Mouse (Mus musculus) heart, postnatal 10 days (tissue): ENCODE results near the gene Lrrc40. TPM values are rescaled to one million over a fixed set of nuclear protein-coding genes. Genes with fewer than 3 reads are reported as not detected.

ENCODE experiments used
- DNase-seq, 2 experiments: peaks; one replicate each; pipeline ENCODE4 v3.0.0; 2021
- intact Hi-C: fragments of 180-260 bp; cut with DNase I; formaldehyde crosslinking; loops from one replicate; pipeline ENCODE4 v1.15.1; 2025
- total RNA-seq, 2 experiments: library from RNA; stranded (reverse); gene quantifications; 2 replicates each; pipeline ENCODE4 v1.2.3; 2021

The Lrrc40 gene
- 10 to 100 TPM; 19.8 to 20.4 TPM for total RNA-seq

- intact Hi-C loops = loop anchor here (2.0 to 10.0 kb wide), 2 partner anchors 90 to 502 kb away; partner anchors contain the start of genes Ankrd13c and Zranb2
- DNase-seq = peak; percentile 96
Observed at GRCm38 (mm10) chr3:158036329-158036988, at the start of gene Lrrc40, which contains the start of gene Srsf11. Lrrc40 (plus strand) TSS chr3:158036662. Srsf11 (minus strand) TSS chr3:158036639.

GRCm38 (mm10) chr3:157993322-157993721, 43.1 kb upstream of the Lrrc40 start:
- intact Hi-C loops = no loop called here
- DNase-seq = no peak

GRCm38 (mm10) chr3:157995726-157996125, 40.7 kb upstream of the Lrrc40 start:
- DNase-seq = no peak
- intact Hi-C loops = no loop called here

DNA sequence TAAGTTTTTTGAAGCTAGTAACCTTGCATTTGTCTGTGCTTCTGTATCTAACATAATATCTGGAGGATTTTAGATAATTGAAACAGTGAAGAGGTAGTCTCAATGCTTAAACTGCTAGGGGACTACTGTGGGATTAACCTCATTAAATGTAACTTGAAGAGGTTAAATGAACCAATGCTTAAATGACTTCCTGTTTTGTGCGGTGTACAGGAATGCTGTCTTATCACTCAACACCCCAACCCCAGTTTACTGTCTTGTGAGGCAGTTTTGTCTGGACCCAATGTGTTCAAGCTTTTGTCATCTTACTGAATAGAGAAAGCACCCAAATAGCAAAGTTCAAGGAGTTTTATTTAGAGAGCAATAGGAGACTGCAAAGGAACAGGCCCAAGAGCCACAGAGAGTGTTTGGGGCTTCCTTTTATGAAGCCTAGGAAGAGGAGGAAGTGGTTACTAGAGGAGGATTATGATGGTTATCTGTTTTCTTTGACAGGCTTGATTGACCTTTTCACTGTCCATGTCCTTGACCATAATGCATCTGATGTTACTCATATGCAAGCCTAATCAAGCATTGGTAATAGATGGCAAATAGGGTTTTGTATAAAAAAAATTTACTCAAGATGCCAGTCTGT, 37.6 kb upstream of the Lrrc40 start:
- no peak for DNase-seq
- intact Hi-C loops = no loop called here

DNA sequence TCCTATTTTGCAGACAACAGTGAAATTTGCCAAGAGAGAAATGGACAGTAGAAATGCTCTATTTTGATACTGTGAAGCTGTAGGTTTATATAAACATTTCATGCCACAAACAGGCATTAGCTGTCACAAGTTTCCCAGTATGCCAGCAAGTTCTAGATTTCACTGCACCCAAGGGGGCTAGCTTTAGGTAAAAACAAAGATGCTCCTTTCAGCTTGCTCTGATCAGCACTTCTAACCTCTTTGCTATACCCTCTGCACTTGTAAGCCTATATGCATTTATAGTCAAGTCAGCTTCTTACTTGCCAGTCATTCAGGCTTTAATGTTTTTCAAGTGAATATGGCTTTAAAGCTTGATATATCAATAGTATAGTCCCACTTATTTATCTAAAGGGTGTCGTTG, 27.8 kb upstream of the Lrrc40 start:
- intact Hi-C loops = no loop called here
- no peak for DNase-seq

GRCm38 (mm10) chr3:158009762-158010320, 26.6 kb upstream of the Lrrc40 start:
- DNase-seq = no peak
- intact Hi-C loops = no loop called here

DNA sequence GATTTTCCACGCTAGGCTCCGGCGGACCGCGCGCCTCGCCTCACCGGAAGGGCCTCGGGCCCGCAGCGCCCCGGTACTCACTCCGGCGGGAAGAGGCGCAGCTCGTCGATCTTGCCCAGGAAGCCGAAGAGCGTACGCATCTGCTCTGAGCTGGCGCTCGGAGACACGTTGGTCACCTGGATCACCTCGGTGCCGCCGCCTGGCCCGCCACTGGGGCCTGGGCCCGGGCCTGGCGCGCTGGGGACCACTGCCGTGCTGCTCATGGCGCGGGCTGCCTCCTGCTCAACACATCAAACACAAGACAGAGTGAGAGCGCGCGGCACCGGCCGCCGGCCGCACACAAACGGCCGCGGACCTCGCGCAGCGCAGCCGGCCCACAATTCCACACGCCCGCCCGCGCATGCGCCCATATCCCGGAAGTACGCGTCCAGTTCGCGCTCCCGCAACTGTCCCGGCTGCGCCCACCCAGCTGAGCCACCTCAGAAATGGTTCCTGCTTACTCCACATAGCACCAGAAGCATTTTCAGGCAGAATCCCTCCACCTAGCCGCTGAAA, 5.0 kb upstream of the Lrrc40 start:
- peak; percentile 91 to 95 for DNase-seq
- intact Hi-C loops = loop anchor here (10.0 kb wide), 1 partner anchor 497 kb away; the partner anchor contains the start of gene Zranb2

DNA sequence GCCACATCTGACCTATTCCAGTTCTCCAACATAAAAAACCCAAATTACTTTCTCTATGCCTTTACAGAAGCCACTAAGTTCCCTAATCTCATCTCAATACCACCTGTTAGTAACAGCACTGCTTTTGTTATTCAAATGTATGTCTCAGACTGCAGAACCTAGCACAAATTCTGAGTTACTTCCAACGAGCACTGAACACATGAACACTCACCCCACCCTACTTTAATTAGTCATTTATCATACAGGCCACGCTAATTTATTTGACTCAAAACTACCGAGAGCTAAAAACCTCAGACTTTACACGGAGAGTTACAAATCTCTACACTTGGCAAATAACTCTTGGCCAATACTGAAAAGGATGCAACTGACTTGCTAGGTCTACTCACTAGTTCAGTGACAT, 4.4 kb upstream of the Lrrc40 start:
- no peak for DNase-seq
- intact Hi-C loops = loop anchor here (10.0 kb wide), 1 partner anchor 497 kb away; the partner anchor contains the start of gene Zranb2

GRCm38 (mm10) chr3:158035866-158036265, 596 bp upstream of the Lrrc40 start:
- intact Hi-C loops = loop anchor here (2.0 to 10.0 kb wide), 2 partner anchors 89 to 501 kb away; partner anchors contain the start of genes Ankrd13c and Zranb2
- no peak for DNase-seq

- no peak for DNase-seq
- intact Hi-C loops = loop anchor here (10.0 kb wide), 1 partner anchor 503 kb away; the partner anchor contains the start of gene Zranb2
Observed at GRCm38 (mm10) chr3:158038106-158038505, 1.6 kb downstream of the Lrrc40 start.

- intact Hi-C loops = no loop called here
Observed at GRCm38 (mm10) chr3:158040755-158041154, 4.3 kb downstream of the Lrrc40 start.

GRCm38 (mm10) chr3:158049508-158049907, 13.0 kb downstream of the Lrrc40 start:
- intact Hi-C loops = no loop called here
- no peak for DNase-seq

More at GRCm38 (mm10) chr3:158040755-158041154, 4.3 kb downstream of the Lrrc40 start:
- DNase-seq = no peak

DNA sequence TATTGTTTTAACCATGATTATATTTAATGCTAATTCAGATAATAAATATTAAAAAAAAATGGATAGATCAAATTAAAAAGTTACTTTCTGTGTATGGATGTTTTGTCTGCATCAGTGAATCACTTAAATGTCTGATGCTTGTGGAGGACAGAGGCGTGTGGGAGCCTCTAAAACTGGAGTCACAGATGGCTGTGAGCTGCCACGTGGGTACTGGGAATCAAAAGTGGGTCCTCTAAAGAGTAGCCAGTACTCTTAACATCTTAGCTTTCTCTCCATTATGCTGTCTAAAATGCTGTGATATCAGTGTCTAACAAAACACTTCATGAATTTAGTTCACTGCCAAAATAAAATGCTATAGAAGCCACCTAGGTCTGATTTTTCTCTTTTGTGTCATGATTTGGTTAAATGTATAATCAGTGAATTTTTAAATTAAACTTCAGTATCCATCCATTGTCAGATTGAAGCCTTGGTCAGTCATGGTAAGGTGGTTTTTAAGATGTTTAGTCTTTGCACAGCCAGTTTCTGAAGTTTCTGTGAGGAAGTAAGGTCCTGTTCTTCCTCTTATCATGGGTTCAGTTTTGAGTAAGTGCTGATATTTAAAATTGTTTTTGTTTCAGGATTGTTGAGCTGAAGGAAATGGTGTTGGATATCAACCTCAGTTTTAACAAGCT, 24.3 kb downstream of the Lrrc40 start:
- DNase-seq = no peak
- intact Hi-C loops = no loop called here

DNA sequence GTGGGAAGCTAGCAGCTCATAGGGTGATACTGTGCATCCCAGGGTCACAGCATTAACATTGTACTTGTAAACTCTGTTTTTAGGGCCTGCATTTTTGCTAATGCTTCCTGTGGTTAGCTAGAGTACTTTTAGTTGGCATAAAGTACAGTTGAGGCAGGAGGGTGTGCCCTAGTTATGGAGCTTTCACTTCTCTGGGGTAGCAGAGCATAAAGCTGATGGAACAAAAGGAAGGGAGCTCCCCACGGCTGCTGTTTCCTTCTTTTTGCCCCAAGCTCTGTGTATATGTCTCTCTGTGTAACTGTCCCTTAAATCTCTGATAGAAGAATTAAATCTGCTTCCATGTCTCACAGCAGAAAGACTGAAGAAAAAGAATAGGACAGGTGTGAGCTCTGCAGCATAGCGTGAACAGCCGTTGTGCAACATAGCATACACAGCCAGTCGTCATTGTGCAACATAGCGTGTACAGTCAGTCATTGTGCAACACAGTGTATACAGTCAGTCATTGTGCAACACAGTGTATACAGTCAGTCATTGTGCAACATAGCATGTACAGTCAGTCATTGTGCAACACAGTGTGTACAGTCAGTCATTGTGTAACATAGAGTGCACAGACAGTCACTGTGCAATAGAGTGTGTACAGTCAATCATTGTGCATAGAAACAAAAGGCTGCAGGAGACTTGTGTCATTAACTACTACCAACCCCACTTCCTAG, 25.5 kb downstream of the Lrrc40 start:
- intact Hi-C loops = no loop called here
- DNase-seq = no peak

DNA sequence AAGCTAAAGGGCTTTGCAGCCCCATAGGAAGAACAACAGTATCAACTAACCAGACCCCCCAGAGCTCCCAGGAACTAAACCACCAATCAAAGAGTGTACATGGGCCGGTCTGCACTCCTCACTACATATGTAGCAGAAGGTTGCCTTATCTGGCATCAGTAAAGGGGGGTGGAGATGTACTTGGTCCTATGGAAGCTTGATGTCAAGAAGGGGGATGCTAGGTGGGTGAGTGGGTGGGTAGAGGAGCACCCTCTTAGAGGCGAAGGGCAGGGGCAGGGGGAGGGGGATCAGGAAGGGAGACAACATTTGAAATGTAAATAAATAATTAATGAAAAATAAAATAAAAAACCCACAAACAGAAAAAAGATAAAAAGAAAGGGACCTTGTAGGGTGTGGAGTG, 28.8 kb downstream of the Lrrc40 start:
- DNase-seq = no peak
- intact Hi-C loops = no loop called here

DNA sequence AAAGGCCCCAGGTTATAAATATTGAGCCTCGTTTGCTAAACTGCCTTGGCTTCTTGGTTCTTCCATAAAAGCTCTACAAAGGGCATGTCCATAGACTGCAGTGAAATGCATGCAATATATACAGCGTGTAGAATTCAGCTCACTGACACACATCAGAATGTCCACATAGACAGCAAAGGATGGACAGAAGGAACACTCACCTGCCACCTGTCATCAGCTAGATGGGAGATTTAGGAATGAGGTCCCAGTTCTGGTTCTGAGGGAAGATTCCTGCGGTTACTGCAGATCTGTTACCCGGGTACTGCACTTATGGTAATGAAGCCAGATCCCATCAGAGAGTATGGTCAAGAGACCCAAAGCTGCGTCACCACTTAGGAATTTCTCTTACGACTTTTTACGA, 31.5 kb downstream of the Lrrc40 start:
- DNase-seq = no peak
- intact Hi-C loops = no loop called here

- DNase-seq = no peak
- intact Hi-C loops = no loop called here
Observed at GRCm38 (mm10) chr3:158068613-158069263, 32.3 kb downstream of the Lrrc40 start.

DNA sequence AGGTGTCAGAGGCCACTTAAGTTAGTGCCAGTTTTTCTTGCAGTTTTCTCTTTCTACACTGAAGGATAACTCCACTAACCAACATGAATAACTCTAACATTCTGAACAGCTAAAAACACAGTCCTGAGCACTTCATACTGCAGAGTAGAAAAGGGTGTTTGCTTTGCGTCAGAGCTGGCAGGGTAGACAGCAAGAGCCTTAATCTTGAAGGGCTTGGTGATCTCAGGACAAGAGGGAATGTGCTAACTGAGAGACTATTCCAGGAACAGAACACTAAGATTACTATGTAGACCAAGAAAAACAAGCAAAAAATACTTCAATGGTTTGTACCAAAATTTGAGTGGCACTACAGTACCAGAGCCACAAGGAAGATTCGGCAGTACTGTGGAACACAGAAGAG, 38.5 kb downstream of the Lrrc40 start:
- intact Hi-C loops = loop anchor here (5.0 to 10.0 kb wide), 2 partner anchors 153 to 510 kb away; partner anchors contain the start of gene Ptger3
- DNase-seq = no peak

GRCm38 (mm10) chr3:158076685-158077379, 40.4 kb downstream of the Lrrc40 start:
- intact Hi-C loops = loop anchor here (1.0 to 10.0 kb wide), 3 partner anchors 155 to 512 kb away; partner anchors contain the start of gene Ptger3
- peak in 1 of 2 experiments; percentile 9 for DNase-seq
